Mouse (Mus musculus): ENCODE measurements around the gene Dctn3. TPM values are rescaled to one million over a fixed set of nuclear protein-coding genes. Genes with fewer than 3 reads are reported as not detected.

The Dctn3 gene
- polyA plus RNA-seq, 1 experiment = 167 TPM

DNA sequence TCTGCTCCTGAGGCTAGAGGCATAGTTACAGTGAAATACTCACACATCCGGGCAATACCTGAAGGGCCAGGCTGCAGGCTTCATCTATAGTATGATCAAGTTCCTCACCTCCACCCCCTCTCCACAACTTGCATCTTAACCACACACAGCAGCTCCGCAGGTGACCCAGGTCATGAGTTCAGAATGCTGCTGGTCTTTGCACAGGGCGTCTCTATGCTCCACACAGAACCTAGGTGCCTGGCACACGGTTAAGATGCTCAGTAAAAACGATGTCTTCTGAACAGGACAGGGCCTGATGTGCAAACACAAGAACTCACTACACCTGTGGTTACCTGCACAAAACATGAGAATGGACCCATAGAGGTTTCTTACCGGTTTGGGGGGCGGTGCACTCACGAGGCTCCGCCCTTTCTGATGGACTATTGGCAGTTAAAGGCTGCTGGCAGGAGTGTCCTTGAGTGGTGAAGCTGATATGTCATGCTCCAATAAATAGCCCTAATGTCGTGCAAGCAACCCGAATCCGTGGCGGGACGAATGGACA is 31.9 kb upstream of the Dctn3 start, which contains the start of gene Galt:
Galt (plus strand) TSS at position 432 of the 541 bp plus-strand sequence.
- DNase-seq = peak in 1 of 2 experiments; percentile 88
- WGBS = 10% methylated on average over 14 of the region's 14 CpGs
- Histone ChIP-seq H3K27me3 (ENCODE audit: control insufficient read depth, insufficient read depth, low read length) (no peaks in the 10 kb centered on the region), H3K27ac (ENCODE audit: insufficient read depth, low read length) (peak within 1 kb of the TSS; percentile 93), H3K4me1 (ENCODE audit: control insufficient read depth, insufficient read depth, low read length) (peaks cover 20% of the 10 kb centered on the region), H3K4me3 (replicated peaks; ENCODE audit: insufficient read depth, low read depth, low read length) (peak within 1 kb of the TSS; percentile 90)
- TF ChIP-seq POLR2A (IDR thresholded peaks at IDR 0.05; ENCODE audit: borderline replicate concordance, insufficient read depth, low read length) (peak; percentile 36; the same call in 1 of the 2 replicates), CTCF (IDR thresholded peaks at IDR 0.05; ENCODE audit: borderline replicate concordance, insufficient read depth, low read depth, low read length) (no peak)

DNA sequence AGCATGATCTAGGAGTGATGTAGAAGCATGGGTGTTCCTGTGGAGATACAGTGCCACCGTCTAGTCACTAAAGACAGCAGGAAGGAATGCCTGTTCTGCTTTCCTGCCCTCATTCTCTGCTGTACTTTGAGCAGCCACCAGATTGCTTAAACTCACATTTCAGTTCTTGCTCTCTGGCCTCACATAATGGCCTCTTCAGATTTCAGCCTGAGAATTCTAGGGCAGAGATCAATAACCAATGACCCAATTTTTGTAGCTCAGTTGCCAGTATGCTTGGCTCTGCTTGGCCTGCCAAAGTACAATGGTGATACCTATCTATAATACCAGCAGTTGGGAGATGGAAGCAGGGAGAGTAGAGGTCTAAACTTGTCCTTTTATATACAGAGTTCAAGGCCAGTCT is 22.1 kb upstream of the Dctn3 start:
- no peaks in the 10 kb centered on the region for H3K4me1 ChIP-seq (ENCODE audit: control insufficient read depth, insufficient read depth, low read length)
- DNase-seq = no peak
- H3K27me3 ChIP-seq (ENCODE audit: control insufficient read depth, insufficient read depth, low read length) = no peaks in the 10 kb centered on the region
- TF ChIP-seq CTCF (IDR thresholded peaks at IDR 0.05; ENCODE audit: borderline replicate concordance, insufficient read depth, low read depth, low read length) (no peak), POLR2A (IDR thresholded peaks at IDR 0.05; ENCODE audit: borderline replicate concordance, insufficient read depth, low read length) (no peak)
- no peak overlapping the region for H3K27ac ChIP-seq (ENCODE audit: insufficient read depth, low read length)
- H3K4me3 ChIP-seq (replicated peaks; ENCODE audit: insufficient read depth, low read depth, low read length) = no peak overlapping the region
- 88% methylated on average over 1 of the region's 1 CpGs for WGBS

DNA sequence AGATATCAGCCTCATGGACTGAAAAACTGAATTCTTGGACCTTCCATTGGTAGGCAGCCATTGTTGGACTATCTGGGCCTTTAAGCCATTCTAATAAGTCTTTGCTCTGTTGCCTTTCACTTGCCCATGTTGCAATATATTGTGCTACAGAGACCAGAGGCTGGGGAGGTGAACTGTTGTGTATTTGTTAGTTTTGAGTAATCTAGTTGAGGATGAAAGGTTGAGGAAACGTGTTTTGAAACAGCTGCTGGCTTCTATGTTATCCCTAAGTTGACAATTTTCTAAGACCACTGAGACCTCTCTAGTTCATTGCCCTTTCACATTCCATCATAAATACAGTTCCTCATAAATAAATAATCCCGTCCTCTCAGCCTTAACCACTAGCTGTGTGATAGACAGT is 21.2 kb upstream of the Dctn3 start:
- no peaks in the 10 kb centered on the region for H3K27me3 ChIP-seq (ENCODE audit: control insufficient read depth, insufficient read depth, low read length)
- 73% methylated on average over 2 of the region's 2 CpGs for WGBS
- peaks cover 5% of the 10 kb centered on the region; the same call in 1 of the 2 replicates for H3K4me1 ChIP-seq (ENCODE audit: control insufficient read depth, insufficient read depth, low read length)
- TF ChIP-seq POLR2A (IDR thresholded peaks at IDR 0.05; ENCODE audit: borderline replicate concordance, insufficient read depth, low read length) = no peak
- TF ChIP-seq CTCF (IDR thresholded peaks at IDR 0.05; ENCODE audit: borderline replicate concordance, insufficient read depth, low read depth, low read length) = no peak
- DNase-seq = no peak
- H3K4me3 ChIP-seq (replicated peaks; ENCODE audit: insufficient read depth, low read depth, low read length) = no peak overlapping the region
- H3K27ac ChIP-seq (ENCODE audit: insufficient read depth, low read length) = no peak overlapping the region

DNA sequence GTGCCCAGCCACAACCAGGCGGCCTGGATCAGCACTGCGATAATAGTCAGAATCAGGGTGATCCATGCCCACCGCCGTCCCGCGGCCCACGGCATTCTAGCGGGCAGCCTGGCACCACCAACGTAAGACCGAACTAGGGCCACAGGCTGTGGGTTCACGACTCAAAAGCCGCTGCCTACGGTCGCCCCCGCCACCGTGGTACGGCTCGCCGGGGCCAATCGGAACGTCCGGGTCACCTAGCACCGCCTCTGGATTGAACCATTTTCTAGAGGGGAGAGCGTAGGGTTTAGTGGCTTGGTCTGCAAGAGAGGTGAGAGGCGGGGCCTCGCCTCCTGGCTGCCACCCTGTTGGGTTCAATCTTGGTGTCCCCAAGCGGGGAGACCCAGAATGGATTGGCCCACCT is 18.2 kb upstream of the Dctn3 start:
- WGBS = under 1% methylated on average over 27 of the region's 27 CpGs

DNA sequence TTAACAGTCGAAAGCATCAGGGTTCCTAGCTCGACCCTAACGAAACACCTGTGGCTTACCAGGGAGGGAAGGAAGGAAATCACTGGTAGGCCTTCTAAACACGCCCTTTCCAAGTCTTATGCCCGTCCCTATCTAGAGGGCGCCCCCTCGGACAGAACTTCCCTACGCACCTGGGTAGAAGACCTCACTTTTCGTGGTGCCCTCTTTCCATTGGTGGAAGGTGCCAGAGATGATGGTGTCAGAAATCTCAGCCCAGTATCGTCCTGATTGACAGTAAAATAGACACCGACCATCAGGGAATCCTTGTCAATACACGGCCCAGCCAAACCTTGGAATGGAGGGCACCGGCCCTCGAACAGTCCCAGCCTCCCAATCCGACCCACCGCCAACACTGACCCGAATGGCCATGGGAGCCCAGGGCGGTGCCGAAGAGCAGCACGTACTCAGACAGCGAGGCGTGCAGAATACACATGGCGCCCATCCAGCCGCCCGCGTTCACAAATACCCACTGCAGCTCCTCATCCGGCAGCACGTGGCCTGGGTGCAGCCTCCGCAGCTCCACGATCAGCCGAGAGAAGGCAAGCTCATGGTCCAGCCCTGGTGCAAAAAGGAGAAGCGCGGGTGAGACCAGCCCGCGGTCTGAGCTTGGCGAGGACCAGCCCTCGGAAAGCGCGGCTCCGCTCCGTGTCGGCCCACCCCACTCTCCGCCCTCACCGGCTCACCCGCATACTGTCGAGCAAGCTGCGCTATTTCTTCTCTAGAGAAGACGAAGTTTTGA is 17.6 kb upstream of the Dctn3 start:
- Histone ChIP-seq H3K27ac (ENCODE audit: insufficient read depth, low read length) (peak overlapping the region; percentile 60; the same call in 1 of the 2 replicates), H3K4me1 (ENCODE audit: control insufficient read depth, insufficient read depth, low read length) (peaks cover 5% of the 10 kb centered on the region; the same call in 1 of the 2 replicates), H3K4me3 (replicated peaks; ENCODE audit: insufficient read depth, low read depth, low read length) (peak overlapping the region; percentile 79), H3K27me3 (ENCODE audit: control insufficient read depth, insufficient read depth, low read length) (no peaks in the 10 kb centered on the region)
- peak in 1 of 2 experiments; percentile 65 for DNase-seq
- TF ChIP-seq CTCF (IDR thresholded peaks at IDR 0.05; ENCODE audit: borderline replicate concordance, insufficient read depth, low read depth, low read length) (no peak), POLR2A (IDR thresholded peaks at IDR 0.05; ENCODE audit: borderline replicate concordance, insufficient read depth, low read length) (no peak)
- under 1% methylated on average over 48 of the region's 48 CpGs for WGBS

More for the DNA sequence above, 18.2 kb upstream of the Dctn3 start:
- TF ChIP-seq POLR2A (IDR thresholded peaks at IDR 0.05; ENCODE audit: borderline replicate concordance, insufficient read depth, low read length) (peak; percentile 93), CTCF (IDR thresholded peaks at IDR 0.05; ENCODE audit: borderline replicate concordance, insufficient read depth, low read depth, low read length) (no peak)
- Histone ChIP-seq H3K4me1 (ENCODE audit: control insufficient read depth, insufficient read depth, low read length) (peaks cover 5% of the 10 kb centered on the region; the same call in 1 of the 2 replicates), H3K27me3 (ENCODE audit: control insufficient read depth, insufficient read depth, low read length) (no peaks in the 10 kb centered on the region), H3K27ac (ENCODE audit: insufficient read depth, low read length) (peak overlapping the region; percentile 60; the same call in 1 of the 2 replicates), H3K4me3 (replicated peaks; ENCODE audit: insufficient read depth, low read depth, low read length) (peak overlapping the region; percentile 79)
- DNase-seq = peak; percentile 95 to 98

DNA sequence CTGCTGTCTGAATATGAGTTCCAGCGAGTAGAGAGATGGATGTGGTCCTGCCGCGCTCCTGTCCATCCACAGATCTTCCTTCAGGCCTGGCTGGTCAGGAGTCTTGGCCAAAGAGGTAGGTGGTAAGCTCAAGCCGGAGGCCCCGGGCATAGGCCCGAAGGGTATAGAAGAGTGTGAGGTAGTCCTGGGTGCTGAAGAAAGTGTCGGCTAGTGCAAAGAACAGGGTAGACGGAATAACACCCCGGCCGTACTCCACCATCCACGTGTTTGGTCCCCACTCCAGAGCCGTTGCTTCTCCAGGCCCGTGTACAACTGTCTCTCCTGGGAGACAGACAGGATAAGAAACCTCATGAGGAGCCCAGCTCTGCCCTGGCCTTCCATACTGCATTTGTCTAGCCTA is 16.3 kb upstream of the Dctn3 start:
- Histone ChIP-seq H3K27me3 (ENCODE audit: control insufficient read depth, insufficient read depth, low read length) (no peaks in the 10 kb centered on the region), H3K4me3 (replicated peaks; ENCODE audit: insufficient read depth, low read depth, low read length) (no peak overlapping the region), H3K27ac (ENCODE audit: insufficient read depth, low read length) (no peak overlapping the region), H3K4me1 (ENCODE audit: control insufficient read depth, insufficient read depth, low read length) (peaks cover 5% of the 10 kb centered on the region; the same call in 1 of the 2 replicates)
- WGBS = 91% methylated on average over 13 of the region's 13 CpGs
- TF ChIP-seq CTCF (IDR thresholded peaks at IDR 0.05; ENCODE audit: borderline replicate concordance, insufficient read depth, low read depth, low read length) (no peak), POLR2A (IDR thresholded peaks at IDR 0.05; ENCODE audit: borderline replicate concordance, insufficient read depth, low read length) (no peak)
- DNase-seq = no peak

DNA sequence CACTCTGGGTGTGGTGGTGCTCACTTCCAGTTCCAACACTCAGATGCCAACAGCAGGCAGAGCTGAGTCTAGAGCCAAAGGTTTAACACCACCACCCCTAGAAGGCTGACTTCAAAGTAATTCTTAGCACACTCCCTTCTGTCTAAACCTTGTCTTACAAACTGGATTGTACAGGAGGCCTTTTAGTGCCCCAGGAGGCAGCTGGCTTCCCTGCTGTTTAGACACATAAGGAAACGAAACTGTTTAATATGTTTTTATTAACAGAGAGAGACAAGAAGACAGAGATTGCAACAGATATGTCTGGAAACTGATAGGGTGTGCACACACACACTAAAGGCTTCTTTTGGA is 15.3 kb upstream of the Dctn3 start:
- Histone ChIP-seq H3K4me1 (ENCODE audit: control insufficient read depth, insufficient read depth, low read length) (peaks cover 5% of the 10 kb centered on the region; the same call in 1 of the 2 replicates), H3K27me3 (ENCODE audit: control insufficient read depth, insufficient read depth, low read length) (no peaks in the 10 kb centered on the region), H3K27ac (ENCODE audit: insufficient read depth, low read length) (no peak overlapping the region), H3K4me3 (replicated peaks; ENCODE audit: insufficient read depth, low read depth, low read length) (no peak overlapping the region)
- TF ChIP-seq CTCF (IDR thresholded peaks at IDR 0.05; ENCODE audit: borderline replicate concordance, insufficient read depth, low read depth, low read length) = no peak
- TF ChIP-seq POLR2A (IDR thresholded peaks at IDR 0.05; ENCODE audit: borderline replicate concordance, insufficient read depth, low read length) = no peak
- no peak for DNase-seq
- 55% methylated on average over 1 of the region's 1 CpGs for WGBS
